Mouse (Mus musculus) heart, embryonic 16.5 days (tissue): ENCODE data around the gene Magt1. TPM values are rescaled to one million over a fixed set of nuclear protein-coding genes. Genes with fewer than 3 reads are reported as not detected.
"Not testable (repeated sequence)": the region's sequence is repeated elsewhere in the genome, so short reads cannot be mapped to it uniquely, and the experiment has no call there.

Experiments used
- ATAC-seq: fragments of 200-750 bp; cut with Nextera tagmentation; replicated peaks from 2 replicates; pipeline ENCODE4 v1.8.0; 2017; ENCODE audit warnings: moderate number of reproducible peaks; ENCODE audit not compliant: insufficient read depth, low FRiP score; ENCODE audit errors: extremely low read depth
- H3K27ac ChIP-seq: fragments of 300-500 bp; sonication (generic); 2 replicates; pipeline ENCODE4 v1.5.1; 2014; ENCODE audit warnings: mild to moderate bottlenecking, low read length, control low read depth, moderate library complexity
- H3K27me3 ChIP-seq: fragments of 300-500 bp; sonication (generic); 2 replicates; pipeline ENCODE4 v1.6.1; 2014; ENCODE audit warnings: low read length, mixed read lengths; ENCODE audit not compliant: control insufficient read depth, insufficient read depth
- H3K36me3 ChIP-seq: fragments of 300-500 bp; sonication (generic); 2 replicates; pipeline ENCODE4 v1.6.1; 2014; ENCODE audit not compliant: control insufficient read depth, insufficient read depth
- H3K4me1 ChIP-seq: fragments of 300-500 bp; sonication (generic); 2 replicates; pipeline ENCODE4 v1.6.1; 2014; ENCODE audit warnings: low read length, mixed read lengths; ENCODE audit not compliant: control insufficient read depth, insufficient read depth
- H3K4me2 ChIP-seq: fragments of 300-500 bp; sonication (generic); 2 replicates; pipeline ENCODE4 v1.6.1; 2014; ENCODE audit warnings: low read depth, mild to moderate bottlenecking, control low read depth, low read length
- H3K4me3 ChIP-seq: fragments of 300-500 bp; sonication (generic); 2 replicates; pipeline ENCODE4 v1.5.1; 2014; ENCODE audit warnings: mild to moderate bottlenecking, control low read depth, low read length
- H3K9ac ChIP-seq: fragments of 300-500 bp; sonication (generic); 2 replicates; pipeline ENCODE4 v1.6.1; 2014; ENCODE audit warnings: low read length, control low read depth
- H3K9me3 ChIP-seq: fragments of 300-500 bp; sonication (generic); replicated peaks from 2 replicates; pipeline ENCODE4 v1.6.1; 2016; ENCODE audit warnings: low read length; ENCODE audit not compliant: control insufficient read depth
- WGBS: fragments of 180-500 bp; shearing (Covaris S2); extraction: QIAGEN DNeasy Blood & Tissue Kit; methylation state at CpG from one replicate; pipeline ENCODE4 v1.1.7; 2014; 5-methylcytosine and 5-hydroxymethylcytosine counted together
- polyA plus RNA-seq: library from polyadenylated mRNA; unstranded; fragments of >200 nt; fragmentation: Nextera tagmentation; extraction: Ambion mirVana; gene quantifications from 2 replicates; pipeline ENCODE4 v1.2.1, GENCODE M21; 2015

Gene Magt1
- polyA plus RNA-seq, 1 experiment from 2014 or later = 43.5 TPM

DNA sequence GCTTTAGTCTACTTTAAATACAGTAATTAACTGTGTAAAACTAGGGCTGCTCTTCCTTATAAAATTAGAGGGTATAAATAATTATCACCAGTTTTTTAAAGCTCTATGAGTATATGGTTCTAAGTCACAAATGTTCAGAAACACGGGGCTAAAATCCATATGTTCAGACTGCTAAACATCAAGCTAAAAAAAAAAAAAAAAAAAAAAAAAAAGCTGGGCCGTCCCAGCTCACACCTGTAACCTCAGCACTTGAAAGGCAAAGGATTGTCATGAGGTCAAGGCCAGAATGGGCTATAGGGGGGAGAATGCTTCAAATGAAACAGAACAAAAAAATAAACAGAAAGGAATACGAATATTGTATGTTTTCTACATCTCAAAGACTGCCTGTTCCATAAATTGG, 944 bp downstream of the Magt1 start:
- ATAC-seq = no peak
- peak overlapping the region; percentile 77 for H3K9ac ChIP-seq
- no peaks in the 10 kb centered on the region for H3K9me3 ChIP-seq
- H3K27ac ChIP-seq = peak overlapping the region; percentile 87
- peak overlapping the region; percentile 60 for H3K4me3 ChIP-seq
- H3K36me3 ChIP-seq = no peaks in the 10 kb centered on the region
- H3K27me3 ChIP-seq = no peaks in the 10 kb centered on the region
- H3K4me1 ChIP-seq = peaks cover 12% of the 10 kb centered on the region
- H3K4me2 ChIP-seq = peak overlapping the region; percentile 61
- 13% methylated on average over 3 of the region's 3 CpGs for WGBS

DNA sequence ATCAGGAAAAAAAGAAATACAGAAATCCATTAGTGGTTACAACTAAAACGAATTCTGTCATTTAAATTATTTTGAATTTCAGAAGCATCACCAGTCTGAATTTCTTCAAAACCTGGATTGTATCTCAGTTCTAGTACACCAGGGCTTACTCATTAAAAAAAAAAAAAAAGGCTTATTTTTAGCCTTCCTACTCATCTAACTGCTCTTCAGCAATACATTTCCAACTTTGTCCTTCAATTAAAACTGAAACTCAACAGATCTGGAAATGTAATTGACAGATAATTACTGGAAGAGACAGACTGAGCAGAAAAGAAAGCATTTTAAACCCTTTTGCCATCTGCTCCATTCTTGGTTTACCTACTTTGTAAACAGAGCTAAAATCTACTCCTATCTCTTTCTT, 10.1 kb downstream of the Magt1 start:
- no peak overlapping the region for H3K4me2 ChIP-seq
- H3K36me3 ChIP-seq = 0 out of 2 replicates have a peak, but pooled peaks cover 4% of the 10 kb centered on the region
- no peak overlapping the region for H3K4me3 ChIP-seq
- ATAC-seq = no peak
- H3K4me1 ChIP-seq = no peaks in the 10 kb centered on the region
- H3K27me3 ChIP-seq = no peaks in the 10 kb centered on the region
- H3K27ac ChIP-seq = no peak overlapping the region
- no peaks in the 10 kb centered on the region for H3K9me3 ChIP-seq
- no peak overlapping the region for H3K9ac ChIP-seq
- WGBS = 78% methylated on average over 1 of the region's 1 CpGs

DNA sequence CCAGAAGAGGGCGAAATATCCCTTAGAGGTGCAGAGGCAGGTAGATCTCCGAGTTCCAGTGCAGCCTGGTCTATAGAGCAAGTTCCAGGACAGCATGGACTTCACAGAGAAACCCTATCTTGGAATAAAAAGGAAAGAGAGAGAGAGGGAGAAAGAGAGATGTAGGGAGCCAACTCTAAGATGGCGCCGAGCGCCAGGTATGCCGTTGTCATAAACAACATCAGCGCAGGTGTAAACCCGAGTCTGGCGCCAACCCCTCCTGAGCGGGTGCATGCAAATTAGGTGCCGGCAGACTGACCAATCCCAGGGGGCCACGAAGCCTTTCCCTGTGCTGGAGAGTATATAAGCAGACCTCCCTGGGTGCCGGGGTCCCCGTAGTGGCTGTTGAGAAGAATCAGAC, 54.6 kb downstream of the Magt1 start:
- not testable (repeated sequence) for ATAC-seq
- 69% methylated on average over 14 of the region's 14 CpGs for WGBS

DNA sequence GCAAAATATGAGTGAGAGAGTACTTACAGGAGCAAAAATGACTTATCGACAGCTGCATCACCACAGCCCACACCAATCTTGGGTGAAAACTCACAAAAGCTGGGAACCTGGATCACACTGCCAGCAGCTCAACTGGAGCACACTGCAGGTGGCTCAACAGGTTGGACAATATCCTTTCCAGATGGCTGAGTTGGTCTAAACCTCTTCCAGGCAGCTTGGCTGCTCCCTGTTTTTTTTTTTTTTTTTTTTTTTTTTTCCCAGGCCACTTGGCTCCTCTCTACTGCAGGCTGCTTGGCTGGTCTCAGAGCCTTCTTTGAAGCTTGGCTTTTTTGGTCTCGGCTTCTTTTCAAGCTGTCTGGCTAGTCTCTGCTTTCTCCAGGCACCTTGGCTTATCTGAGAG, 57.7 kb downstream of the Magt1 start:
- Histone ChIP-seq H3K36me3 (no peaks in the 10 kb centered on the region), H3K27ac (no peak overlapping the region), H3K9ac (no peak overlapping the region), H3K9me3 (no peaks in the 10 kb centered on the region), H3K27me3 (no peaks in the 10 kb centered on the region), H3K4me1 (no peaks in the 10 kb centered on the region), H3K4me2 (no peak overlapping the region), H3K4me3 (no peak overlapping the region)
- WGBS = 63% methylated on average over 2 of the region's 2 CpGs
- ATAC-seq = no peak

More for the DNA sequence above, 54.6 kb downstream of the Magt1 start:
- H3K36me3 ChIP-seq, H3K27ac ChIP-seq, H3K9ac ChIP-seq, H3K4me1 ChIP-seq, H3K4me2 ChIP-seq, H3K27me3 ChIP-seq, H3K9me3 ChIP-seq, H3K4me3 ChIP-seq: not testable (repeated sequence)

DNA sequence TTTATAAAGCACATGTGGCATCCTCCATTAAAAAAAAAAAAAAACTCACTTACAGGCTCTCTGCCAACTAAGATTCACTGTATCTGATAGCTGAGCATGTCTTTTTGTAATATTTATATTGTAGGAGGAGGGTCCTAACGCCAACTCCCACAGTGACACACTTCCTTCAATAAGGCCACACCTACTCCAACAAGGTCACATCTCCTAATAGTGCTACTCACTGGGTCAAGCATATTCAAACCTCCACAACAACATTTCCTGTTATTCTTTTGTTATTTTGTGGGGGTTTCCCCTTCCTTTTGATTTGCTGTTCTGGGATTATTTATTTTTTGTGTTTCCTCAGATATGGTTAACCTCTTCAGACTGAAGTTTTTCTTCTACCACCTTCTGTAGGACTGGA, 65.3 kb downstream of the Magt1 start:
- Histone ChIP-seq H3K4me3 (no peak overlapping the region), H3K9me3 (no peaks in the 10 kb centered on the region), H3K36me3 (no peaks in the 10 kb centered on the region), H3K27ac (no peak overlapping the region), H3K27me3 (no peaks in the 10 kb centered on the region), H3K4me1 (no peaks in the 10 kb centered on the region), H3K4me2 (no peak overlapping the region), H3K9ac (no peak overlapping the region)
- 40% methylated on average over 1 of the region's 1 CpGs for whole genome bisulfite sequencing
- ATAC-seq = no peak

DNA sequence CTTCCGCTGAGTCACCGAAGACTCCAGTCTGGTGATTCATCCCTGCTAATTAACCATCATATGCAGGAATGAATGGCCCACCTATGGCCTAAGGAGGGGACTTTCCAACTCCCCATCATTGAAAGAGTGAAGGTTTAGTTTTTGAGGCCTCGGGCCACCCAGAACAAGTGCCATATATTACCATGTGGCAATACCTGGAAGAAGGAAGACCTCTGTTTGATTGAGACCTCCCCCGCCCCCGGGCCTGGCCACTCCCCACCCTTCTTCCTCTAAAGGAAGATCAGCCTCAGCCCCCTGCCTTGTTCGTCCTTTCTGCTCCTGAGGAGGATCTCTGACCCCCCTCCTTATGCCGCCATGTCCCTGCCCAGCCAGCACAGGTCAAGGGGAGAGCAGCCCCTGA, 72.5 kb downstream of the Magt1 start:
- Histone ChIP-seq H3K4me2 (no peak overlapping the region), H3K9me3 (no peaks in the 10 kb centered on the region), H3K36me3 (no peaks in the 10 kb centered on the region), H3K4me3 (no peak overlapping the region), H3K27ac (no peak overlapping the region), H3K4me1 (no peaks in the 10 kb centered on the region), H3K27me3 (no peaks in the 10 kb centered on the region), H3K9ac (no peak overlapping the region)
- ATAC-seq = no peak
- 85% methylated on average over 7 of the region's 7 CpGs for WGBS

DNA sequence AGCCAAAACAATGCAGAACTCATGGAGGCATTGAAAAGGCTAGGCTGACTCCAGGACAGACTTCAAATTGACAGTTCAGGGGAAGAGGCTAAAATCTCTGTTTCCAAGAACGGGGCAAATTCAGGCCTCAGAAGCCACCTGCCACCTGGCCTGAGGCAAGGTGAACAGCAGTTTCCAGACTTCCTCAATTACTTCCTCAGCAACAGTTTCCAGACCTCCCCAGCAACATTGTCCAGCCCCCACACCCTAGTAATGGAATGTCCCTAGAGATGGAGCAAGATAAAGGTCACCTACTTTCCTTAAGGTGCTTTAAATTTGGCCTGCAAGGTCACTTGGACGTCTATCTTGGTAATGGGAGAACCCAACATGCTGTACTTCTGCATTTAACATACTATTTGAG, 74.0 kb downstream of the Magt1 start:
- Histone ChIP-seq H3K4me1 (no peaks in the 10 kb centered on the region), H3K36me3 (no peaks in the 10 kb centered on the region), H3K4me2 (no peak overlapping the region), H3K9me3 (no peaks in the 10 kb centered on the region), H3K9ac (no peak overlapping the region), H3K27ac (no peak overlapping the region), H3K4me3 (no peak overlapping the region), H3K27me3 (no peaks in the 10 kb centered on the region)
- ATAC-seq = no peak
- 63% methylated on average over 2 of the region's 2 CpGs for WGBS

DNA sequence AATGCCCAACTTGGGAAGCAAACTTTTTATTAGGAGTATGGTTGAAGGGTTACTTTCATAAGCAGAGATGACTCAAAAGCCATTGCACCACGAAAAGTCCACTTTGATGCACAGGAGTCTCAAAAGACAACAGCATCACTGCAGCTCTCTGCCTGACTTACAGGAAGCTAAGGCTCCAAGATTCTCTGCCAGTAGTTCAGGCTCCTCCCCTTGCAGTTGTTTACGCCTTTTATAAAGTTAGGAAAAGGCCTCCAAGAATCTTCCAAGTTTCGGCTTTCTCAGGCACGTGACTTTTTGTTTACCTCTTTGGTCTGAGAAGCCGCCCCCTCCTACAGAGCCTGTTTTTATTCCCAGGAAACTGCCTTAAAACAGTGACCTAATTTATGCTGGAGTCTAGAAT, 77.4 kb downstream of the Magt1 start:
- ATAC-seq = no peak
- no peak overlapping the region for H3K4me3 ChIP-seq

DNA sequence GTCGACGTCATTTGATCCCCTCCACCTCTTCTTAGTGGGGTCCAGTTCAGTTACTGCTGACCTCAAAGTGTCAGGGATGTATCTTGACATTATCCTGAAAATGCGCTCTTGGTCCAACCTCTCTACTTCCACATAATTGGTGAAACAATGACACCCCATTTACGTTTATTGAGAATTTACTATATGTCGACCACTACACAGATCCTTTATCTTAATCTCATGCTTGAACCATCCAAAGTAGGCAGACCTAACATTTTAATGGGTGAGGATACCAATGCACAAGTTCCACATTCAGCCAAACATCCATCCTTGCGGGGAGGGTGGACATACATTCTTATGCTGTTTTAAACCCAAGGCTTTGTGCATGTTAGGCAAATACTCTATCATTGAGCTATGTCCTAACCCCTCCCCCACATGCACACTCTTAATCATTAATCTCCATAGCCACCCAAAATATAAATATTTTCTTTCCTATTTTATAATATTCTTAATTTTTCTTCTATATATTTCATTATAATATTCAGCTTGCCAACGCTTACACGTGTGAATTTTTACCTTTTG, 82.1 kb downstream of the Magt1 start:
- Histone ChIP-seq H3K4me1 (peaks cover 10% of the 10 kb centered on the region), H3K36me3 (no peaks in the 10 kb centered on the region), H3K9me3 (no peaks in the 10 kb centered on the region), H3K9ac (no peak overlapping the region), H3K4me2 (peak overlapping the region; percentile 58), H3K27me3 (no peaks in the 10 kb centered on the region), H3K27ac (peak overlapping the region; percentile 81), H3K4me3 (peak overlapping the region; percentile 75)
- ATAC-seq = no peak
- WGBS = 33% methylated on average over 8 of the region's 8 CpGs

More for the DNA sequence above, 77.4 kb downstream of the Magt1 start:
- Histone ChIP-seq H3K27me3 (no peaks in the 10 kb centered on the region), H3K9me3 (no peaks in the 10 kb centered on the region), H3K4me2 (no peak overlapping the region), H3K27ac (no peak overlapping the region), H3K36me3 (no peaks in the 10 kb centered on the region), H3K4me1 (no peaks in the 10 kb centered on the region), H3K9ac (no peak overlapping the region)
- 52% methylated on average over 5 of the region's 5 CpGs for WGBS
